Mouse (Mus musculus): ENCODE measurements around the gene Carm1. TPM values are rescaled to one million over a fixed set of nuclear protein-coding genes. Genes with fewer than 3 reads are reported as not detected.
"Not testable (repeated sequence)": the region's sequence is repeated elsewhere in the genome, so short reads cannot be mapped to it uniquely, and the experiment has no call there.

The Carm1 gene
- total RNA-seq, 1 experiment from 2014 or later = 23.0 TPM

DNA sequence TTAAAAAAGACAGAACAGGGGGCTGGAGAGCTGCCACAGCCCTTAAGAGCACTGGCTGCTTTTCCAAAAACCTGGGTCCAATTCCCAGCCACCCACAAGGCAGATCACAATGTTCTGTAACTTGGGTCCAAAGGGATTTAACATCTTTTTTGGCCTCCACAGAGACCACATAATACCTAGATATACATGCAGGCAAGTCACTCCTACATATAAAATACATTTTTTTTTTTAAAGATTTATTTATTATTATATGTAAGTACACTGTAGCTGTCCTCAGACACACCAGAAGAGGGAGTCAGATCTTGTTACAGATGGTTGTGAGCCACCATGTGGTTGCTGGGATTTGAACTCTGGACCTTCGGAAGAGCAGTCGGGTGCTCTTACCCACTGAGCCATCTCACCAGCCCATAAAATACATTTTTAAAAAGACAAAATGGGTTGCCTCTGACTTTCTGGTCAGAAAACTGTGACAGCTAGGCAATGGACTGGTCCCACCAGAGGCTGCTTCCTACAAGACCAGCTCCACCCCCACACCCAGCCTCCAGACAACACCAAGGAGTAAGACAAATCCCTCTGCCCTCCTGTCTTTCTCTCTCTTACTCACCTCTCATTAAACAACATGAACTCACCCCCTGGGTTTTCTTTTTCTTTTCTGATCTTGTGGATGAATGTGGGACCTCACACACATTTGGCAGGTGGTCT is 19.4 kb upstream of the Carm1 start:
- no peak for ATAC-seq (replicated peaks; ENCODE audit: insufficient number of reproducible peaks, low FRiP score, low TSS enrichment, poor library complexity, severe bottlenecking)

- ATAC-seq (replicated peaks; ENCODE audit: insufficient number of reproducible peaks, low FRiP score, low TSS enrichment, poor library complexity, severe bottlenecking) = peak; percentile 41
Observed at GRCm38 (mm10) chr9:21527917-21528324, 18.8 kb upstream of the Carm1 start.

GRCm38 (mm10) chr9:21536501-21536900 is 10.2 kb upstream of the Carm1 start:
- ATAC-seq (replicated peaks; ENCODE audit: insufficient number of reproducible peaks, low FRiP score, low TSS enrichment, poor library complexity, severe bottlenecking) = no peak

GRCm38 (mm10) chr9:21537009-21537408 is 9.7 kb upstream of the Carm1 start:
- ATAC-seq (replicated peaks; ENCODE audit: insufficient number of reproducible peaks, low FRiP score, low TSS enrichment, poor library complexity, severe bottlenecking) = no peak

GRCm38 (mm10) chr9:21539981-21540753 is 6.5 kb upstream of the Carm1 start:
- no peak for ATAC-seq (replicated peaks; ENCODE audit: insufficient number of reproducible peaks, low FRiP score, low TSS enrichment, poor library complexity, severe bottlenecking)

- ATAC-seq (replicated peaks; ENCODE audit: insufficient number of reproducible peaks, low FRiP score, low TSS enrichment, poor library complexity, severe bottlenecking) = not testable (repeated sequence)
Observed at GRCm38 (mm10) chr9:21542001-21542400, 4.7 kb upstream of the Carm1 start.

- no peak for ATAC-seq (replicated peaks; ENCODE audit: insufficient number of reproducible peaks, low FRiP score, low TSS enrichment, poor library complexity, severe bottlenecking)
Observed at GRCm38 (mm10) chr9:21545351-21545915, 1.3 kb upstream of the Carm1 start.

DNA sequence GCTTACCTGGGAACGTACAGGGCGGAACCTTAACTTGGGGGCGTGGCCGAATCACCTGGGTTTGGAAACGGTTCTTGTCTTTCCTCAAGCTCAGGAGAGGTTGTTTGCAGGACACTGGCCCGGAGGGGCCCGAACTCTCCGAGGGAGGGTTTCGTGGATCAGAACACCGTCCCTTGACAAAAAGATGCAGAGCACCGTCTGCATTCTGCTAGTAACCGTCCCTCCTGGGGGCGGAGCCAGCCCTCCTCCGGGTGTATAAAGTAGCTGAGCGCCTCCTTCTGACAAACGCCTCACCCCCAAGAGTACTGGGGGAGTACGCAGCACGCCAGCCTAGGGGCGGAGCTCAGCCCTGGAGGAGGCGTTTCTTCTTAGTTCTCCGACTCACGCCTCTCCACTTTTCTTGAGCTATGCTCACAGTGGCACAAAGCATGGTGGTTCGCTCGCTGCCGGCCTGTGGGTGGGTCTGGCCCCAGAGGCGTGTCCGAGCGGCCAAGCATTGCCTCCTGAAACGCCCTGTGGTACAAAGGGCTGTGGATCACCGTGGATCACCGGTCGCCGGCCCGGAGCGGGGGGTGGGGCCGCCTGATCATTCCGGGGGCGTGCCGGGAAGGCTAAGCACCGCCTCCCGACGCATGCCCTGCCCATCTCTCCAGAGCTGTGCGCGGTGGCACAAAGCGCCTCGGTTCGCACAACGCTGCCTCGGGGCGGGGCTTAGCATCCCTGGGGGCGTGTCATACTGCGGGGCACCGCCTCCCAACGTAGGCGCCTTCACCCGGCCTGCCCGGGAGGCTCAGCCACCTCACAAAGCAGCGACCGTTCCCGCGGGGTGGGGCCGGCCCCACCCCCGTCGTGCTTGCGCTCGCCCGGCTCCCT is 542 bp upstream of the Carm1 start:
- peak; percentile 90 for ATAC-seq (replicated peaks; ENCODE audit: insufficient number of reproducible peaks, low FRiP score, low TSS enrichment, poor library complexity, severe bottlenecking)

DNA sequence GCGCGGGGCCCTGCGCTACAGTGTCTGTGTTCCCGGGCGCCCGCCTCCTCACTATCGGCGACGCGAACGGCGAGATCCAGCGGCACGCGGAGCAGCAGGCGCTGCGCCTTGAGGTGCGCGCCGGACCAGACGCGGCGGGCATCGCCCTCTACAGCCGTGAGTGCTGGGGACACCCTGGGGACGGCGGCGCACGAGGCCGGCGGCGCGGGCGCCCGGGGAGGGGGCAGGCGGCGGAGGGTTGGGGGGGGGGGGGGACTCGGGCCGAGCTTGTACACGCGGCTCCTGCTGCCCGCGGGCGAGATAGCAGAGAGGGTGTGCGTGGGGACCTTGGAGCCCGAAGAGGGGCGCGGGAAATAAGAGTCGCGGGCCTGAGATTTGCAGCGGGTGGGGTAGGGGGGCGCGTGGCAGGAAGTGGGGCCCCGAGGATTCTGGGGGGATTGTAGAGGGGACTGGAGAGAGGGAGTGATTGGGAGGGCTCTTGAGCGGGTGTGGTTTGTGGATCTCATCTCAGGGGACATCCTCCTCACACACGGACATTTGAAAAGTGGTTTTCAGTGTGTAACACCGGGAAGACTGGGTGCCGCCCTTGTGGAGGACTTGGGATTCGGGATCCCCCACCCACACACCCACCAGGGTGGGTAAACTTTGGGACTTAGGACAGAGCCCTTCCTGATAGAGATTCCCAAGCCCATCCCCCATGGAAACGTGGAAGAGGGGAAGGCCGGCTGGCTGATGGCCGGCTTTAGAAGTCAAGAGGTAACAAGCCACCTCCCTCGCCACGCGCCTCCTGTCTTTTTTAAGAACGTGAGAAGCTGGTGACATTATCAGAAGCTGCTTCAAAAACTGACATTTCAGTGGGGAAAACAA is 614 bp downstream of the Carm1 start:
- ATAC-seq (replicated peaks; ENCODE audit: insufficient number of reproducible peaks, low FRiP score, low TSS enrichment, poor library complexity, severe bottlenecking) = 0 out of 2 replicates have a peak, but pooled peaks have one; percentile 4

- no peak for ATAC-seq (replicated peaks; ENCODE audit: insufficient number of reproducible peaks, low FRiP score, low TSS enrichment, poor library complexity, severe bottlenecking)
Observed at GRCm38 (mm10) chr9:21551049-21551448, 4.4 kb downstream of the Carm1 start.

GRCm38 (mm10) chr9:21553607-21554273 is 7.0 kb downstream of the Carm1 start:
- no peak for ATAC-seq (replicated peaks; ENCODE audit: insufficient number of reproducible peaks, low FRiP score, low TSS enrichment, poor library complexity, severe bottlenecking)

DNA sequence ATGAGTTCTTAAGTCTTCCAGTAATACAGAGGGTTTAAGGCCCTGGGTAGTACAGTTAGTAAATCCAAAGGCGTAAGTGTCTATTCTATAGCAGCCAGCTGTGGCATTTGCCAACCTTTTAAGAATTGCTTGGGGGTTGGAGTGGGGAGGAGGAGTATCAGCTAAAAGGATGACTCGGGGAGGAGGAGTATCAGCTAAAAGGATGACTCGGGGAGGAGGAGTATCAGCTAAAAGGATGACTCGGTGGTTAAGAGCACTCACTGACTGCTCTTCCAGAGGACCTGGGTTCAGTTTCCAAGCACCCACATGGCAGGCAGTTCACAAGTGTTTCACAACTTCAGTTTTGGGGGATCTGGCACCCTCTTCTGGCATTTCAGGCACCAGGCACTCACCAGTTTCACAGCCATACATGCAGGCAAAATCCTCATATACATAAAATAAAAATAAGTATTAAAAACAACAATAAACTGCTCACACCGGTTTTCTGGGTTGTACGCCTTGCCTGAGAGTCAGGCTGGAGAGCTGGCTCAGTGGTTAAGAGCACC is 8.6 kb downstream of the Carm1 start:
- ATAC-seq (replicated peaks; ENCODE audit: insufficient number of reproducible peaks, low FRiP score, low TSS enrichment, poor library complexity, severe bottlenecking) = no peak

- no peak for ATAC-seq (replicated peaks; ENCODE audit: insufficient number of reproducible peaks, low FRiP score, low TSS enrichment, poor library complexity, severe bottlenecking)
Observed at GRCm38 (mm10) chr9:21556996-21557395, 10.3 kb downstream of the Carm1 start.

- no peak for ATAC-seq (replicated peaks; ENCODE audit: insufficient number of reproducible peaks, low FRiP score, low TSS enrichment, poor library complexity, severe bottlenecking)
Observed at GRCm38 (mm10) chr9:21557556-21557955, 10.9 kb downstream of the Carm1 start.

DNA sequence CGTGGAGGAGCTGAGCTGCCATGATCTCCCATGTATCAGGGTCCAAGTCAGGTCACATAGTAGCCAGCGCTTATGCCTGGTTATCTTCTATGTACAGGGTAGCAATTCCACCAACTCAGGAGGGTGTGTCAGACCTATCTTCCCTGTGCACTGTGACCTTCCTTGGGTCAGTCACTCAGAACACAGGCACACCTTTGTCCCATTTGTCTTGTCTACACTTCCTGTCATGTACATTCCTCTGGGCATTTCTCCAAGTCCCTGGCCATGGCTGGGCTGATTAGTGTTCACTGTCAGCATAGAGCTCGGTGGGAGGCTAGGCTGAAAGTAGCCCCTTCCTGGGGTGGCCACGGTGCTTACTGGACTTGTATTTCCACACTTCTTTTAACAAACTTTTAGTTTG is 11.7 kb downstream of the Carm1 start:
- ATAC-seq (replicated peaks; ENCODE audit: insufficient number of reproducible peaks, low FRiP score, low TSS enrichment, poor library complexity, severe bottlenecking) = no peak

DNA sequence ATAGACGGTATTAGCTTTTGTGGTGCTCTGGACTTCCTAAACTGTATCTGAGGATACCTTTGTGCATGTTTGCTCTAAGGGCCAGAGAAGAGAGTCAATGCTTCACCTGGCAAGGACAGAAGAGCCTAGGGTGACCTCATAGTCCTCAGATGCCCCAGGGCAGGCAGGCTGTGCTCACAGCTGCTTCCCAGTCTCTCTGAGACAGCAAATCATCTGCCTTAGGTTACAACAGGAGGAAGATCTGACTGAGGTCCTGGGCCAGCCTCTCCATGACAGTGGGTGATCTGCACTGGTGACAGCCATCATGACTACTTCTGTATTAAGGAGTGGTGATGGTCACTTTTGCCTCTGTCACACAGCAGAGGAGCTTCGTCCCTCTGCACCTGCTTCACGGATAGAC is 12.5 kb downstream of the Carm1 start:
- no peak for ATAC-seq (replicated peaks; ENCODE audit: insufficient number of reproducible peaks, low FRiP score, low TSS enrichment, poor library complexity, severe bottlenecking)

DNA sequence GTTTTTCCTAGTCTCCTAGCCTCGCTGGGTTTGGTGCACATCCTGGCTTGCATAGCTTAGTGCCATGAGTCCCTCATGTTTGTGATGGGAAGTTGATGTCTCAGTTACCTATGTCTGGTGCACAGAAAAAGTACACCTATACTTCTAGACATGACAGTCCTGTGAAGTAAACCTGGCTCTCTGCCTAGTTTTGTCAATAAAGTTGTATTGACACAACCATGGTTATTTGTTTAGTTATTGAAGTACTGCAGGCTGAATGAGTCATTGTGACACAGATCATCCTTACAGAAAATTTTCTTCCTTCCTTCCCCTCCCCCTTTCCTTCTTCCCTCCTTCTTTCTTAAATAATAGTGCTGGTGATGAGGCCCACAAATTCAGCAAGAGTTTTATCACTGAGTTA is 17.7 kb downstream of the Carm1 start:
- no peak for ATAC-seq (replicated peaks; ENCODE audit: insufficient number of reproducible peaks, low FRiP score, low TSS enrichment, poor library complexity, severe bottlenecking)
